Mouse (Mus musculus) liver, adult 2 months (tissue): ENCODE results near the gene Sipa1l2.

Experiments used
- CTCF ChIP-seq: fragments of 200-500 bp; IDR thresholded peaks from 2 replicates; pipeline ENCODE4 v1.5.1; 2011; ENCODE audit warnings: low read depth, low read length, control low read depth
- POLR2A ChIP-seq: fragments of 200-500 bp; IDR thresholded peaks from 2 replicates; pipeline ENCODE4 v1.6.1; 2011; ENCODE audit warnings: low read length, control low read depth; ENCODE audit not compliant: insufficient read depth; ENCODE audit errors: extremely low read depth

GRCm38 (mm10) chr8:125513242-125513866, 56.3 kb downstream of the Sipa1l2 start:
- TF ChIP-seq CTCF: no peak
- no peak for TF ChIP-seq POLR2A
